Comparison of ENCODE assay signal across 23 mouse cellular contexts in the genomic region with DNA sequence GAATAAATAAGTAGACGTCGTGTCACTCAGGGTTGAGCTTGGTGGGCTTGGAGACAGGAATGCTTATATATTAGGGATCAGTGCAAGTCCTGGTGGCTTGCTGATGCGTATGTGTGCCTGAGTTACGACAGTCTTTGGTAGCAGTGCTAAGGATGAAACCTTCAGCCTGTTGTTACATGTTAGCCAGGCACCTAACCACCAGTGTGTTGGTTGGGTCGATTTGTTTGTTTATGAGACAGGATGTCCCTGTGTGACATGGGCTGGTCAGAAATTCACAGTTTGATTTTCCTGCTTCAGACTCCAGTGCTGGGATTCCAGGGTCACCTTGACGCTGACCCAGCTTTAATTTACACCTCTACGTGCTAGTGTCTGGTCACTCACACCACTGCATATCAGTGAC. TPM values are rescaled to one million over a fixed set of nuclear protein-coding genes. Genes with fewer than 3 reads are reported as not detected.
DNase-seq lines count a peak whose midpoint lies in the region; ATAC-seq and TF ChIP-seq lines count a peak whose summit lies in the region.
"Had no signal": no experiment of that assay in that cellular context is flagged by ENCODE, and none has a peak within 500 bp of the region (broad histone marks: within the 10 kb centered on the region; RNA-seq: fewer than 3 reads in every experiment).

No protein-coding gene starts in this region.

- peaks cover 16% of the 10 kb centered on the region; the same call in 1 of the 2 replicates for H3K4me1 ChIP-seq in liver, embryonic 15.5 days (replicated peaks)
- H3K4me1 ChIP-seq in liver, embryonic 11.5 days (replicated peaks; ENCODE audit: control insufficient read depth, insufficient read depth, low read length), result 0 out of 2 replicates have a peak, but pooled peaks cover 10% of the 10 kb centered on the region
- peaks cover 23% of the 10 kb centered on the region for H3K4me1 ChIP-seq in embryonic facial prominence, embryonic 15.5 days
- peaks cover 17% of the 10 kb centered on the region for H3K4me1 ChIP-seq in small intestine, adult 2 months (ENCODE audit: control insufficient read depth, insufficient read depth, insufficient read length, low read length)

- TF ChIP-seq POLR2A in small intestine, adult 2 months (IDR thresholded peaks at IDR 0.05; ENCODE audit: low read depth, low read length), result no peak

- 43% methylated on average over 7 of the region's 7 CpGs for WGBS in liver, embryonic 15.5 days (ENCODE audit: insufficient replicate concordance)
- WGBS in liver, embryonic 11.5 days, result 45% methylated on average over 7 of the region's 7 CpGs
- WGBS in embryonic facial prominence, embryonic 15.5 days, result 60% methylated on average over 7 of the region's 7 CpGs
- 28% methylated on average over 7 of the region's 7 CpGs for WGBS in small intestine, adult 2 months

- H3K27me3 ChIP-seq in liver, embryonic 15.5 days, result peaks cover 62% of the 10 kb centered on the region
- peaks cover 60% of the 10 kb centered on the region for H3K27me3 ChIP-seq in liver, embryonic 11.5 days (replicated peaks; ENCODE audit: control insufficient read depth, insufficient read depth, low read length)
- peaks cover 48% of the 10 kb centered on the region for H3K27me3 ChIP-seq in embryonic facial prominence, embryonic 15.5 days
- no peaks in the 10 kb centered on the region for H3K27me3 ChIP-seq in small intestine, adult 2 months (ENCODE audit: control insufficient read depth, insufficient read depth, low read length)

- H3K36me3 ChIP-seq in liver, embryonic 15.5 days (replicated peaks), result no peaks in the 10 kb centered on the region
- no peaks in the 10 kb centered on the region for H3K36me3 ChIP-seq in liver, embryonic 11.5 days (ENCODE audit: control insufficient read depth, insufficient read depth, low read length)
- no peaks in the 10 kb centered on the region for H3K36me3 ChIP-seq in embryonic facial prominence, embryonic 15.5 days
- H3K36me3 ChIP-seq in small intestine, adult 2 months (ENCODE audit: control insufficient read depth, insufficient read depth, low read length), result peaks cover 10% of the 10 kb centered on the region
- H3K36me3 ChIP-seq: forebrain, embryonic 15.5 days; heart, embryonic 15.5 days; limb, embryonic 15.5 days; midbrain, embryonic 12.5 days; neural tube, embryonic 12.5 days had no signal

- no peak overlapping the region for H3K9ac ChIP-seq in liver, embryonic 15.5 days
- no peak overlapping the region for H3K9ac ChIP-seq in liver, embryonic 11.5 days (ENCODE audit: low read depth, low read length)
- no peak overlapping the region for H3K9ac ChIP-seq in embryonic facial prominence, embryonic 15.5 days
- H3K9ac ChIP-seq: forebrain, embryonic 15.5 days; heart, embryonic 15.5 days; limb, embryonic 15.5 days; midbrain, embryonic 12.5 days; neural tube, embryonic 12.5 days had no signal

- no peaks in the 10 kb centered on the region for H3K9me3 ChIP-seq in liver, embryonic 15.5 days (replicated peaks)
- no peaks in the 10 kb centered on the region for H3K9me3 ChIP-seq in liver, embryonic 11.5 days (ENCODE audit: control insufficient read depth, low read length)
- no peaks in the 10 kb centered on the region for H3K9me3 ChIP-seq in embryonic facial prominence, embryonic 15.5 days (replicated peaks)
- H3K9me3 ChIP-seq: forebrain, embryonic 15.5 days; heart, embryonic 15.5 days; limb, embryonic 15.5 days; midbrain, embryonic 12.5 days; neural tube, embryonic 12.5 days had no signal

- TF ChIP-seq CTCF in small intestine, adult 2 months (IDR thresholded peaks at IDR 0.05; ENCODE audit: extremely low read depth, insufficient read length, insufficient replicate concordance, low read depth, low read length), result no peak

- no peak overlapping the region for H3K4me3 ChIP-seq in liver, embryonic 15.5 days (replicated peaks)
- no peak overlapping the region for H3K4me3 ChIP-seq in liver, embryonic 11.5 days (ENCODE audit: low read depth, low read length)
- H3K4me3 ChIP-seq in embryonic facial prominence, embryonic 15.5 days (replicated peaks), result no peak overlapping the region
- H3K4me3 ChIP-seq in small intestine, adult 2 months (ENCODE audit: low read depth, low read length), result peak overlapping the region; percentile 44
- H3K4me3 ChIP-seq: forebrain, embryonic 15.5 days; heart, adult 2 months; heart, embryonic 15.5 days; limb, embryonic 15.5 days; midbrain, embryonic 12.5 days; neural tube, embryonic 12.5 days had no signal

- 0 out of 2 replicates have a peak overlapping the region, but pooled peaks have one; percentile 20 for H3K27ac ChIP-seq in liver, embryonic 15.5 days (replicated peaks)
- no peak overlapping the region for H3K27ac ChIP-seq in liver, embryonic 11.5 days (ENCODE audit: low read depth, low read length)
- H3K27ac ChIP-seq in embryonic facial prominence, embryonic 15.5 days (replicated peaks), result no peak overlapping the region
- H3K27ac ChIP-seq in small intestine, adult 2 months (ENCODE audit: insufficient read depth, low read depth, low read length), result peak overlapping the region; percentile 30; the same call in 1 of the 2 replicates
- H3K27ac ChIP-seq: forebrain, embryonic 15.5 days; heart, adult 2 months; heart, embryonic 15.5 days; limb, embryonic 15.5 days; midbrain, embryonic 12.5 days; neural tube, embryonic 12.5 days had no signal

- peak; percentile 23; the same call in 1 of the 2 replicates for ATAC-seq in liver, embryonic 15.5 days (ENCODE audit: insufficient read depth)
- no peak for ATAC-seq in liver, embryonic 11.5 days (replicated peaks; ENCODE audit: low FRiP score)
- no peak for ATAC-seq in embryonic facial prominence, embryonic 15.5 days (ENCODE audit: insufficient number of reproducible peaks, low FRiP score, low TSS enrichment, low read depth)
- ATAC-seq: forebrain, embryonic 15.5 days; hindbrain, embryonic 16.5 days had no signal

- H3K4me2 ChIP-seq in liver, embryonic 15.5 days, result no peak overlapping the region; the same call in 1 of the 2 replicates
- no peak overlapping the region for H3K4me2 ChIP-seq in liver, embryonic 11.5 days
- peak overlapping the region; percentile 15; the same call in 1 of the 2 replicates for H3K4me2 ChIP-seq in embryonic facial prominence, embryonic 15.5 days (replicated peaks)
- H3K4me2 ChIP-seq: forebrain, embryonic 15.5 days; limb, embryonic 15.5 days; midbrain, embryonic 12.5 days; neural tube, embryonic 12.5 days had no signal

- DNase-seq in liver, embryonic 11.5 days (ENCODE audit: low spot score), result no peak
- peak; percentile 10 for DNase-seq in ES-CJ7 (ENCODE audit: low read depth, low spot score)
- no peak for DNase-seq in layer of hippocampus, adult 18-20 months (ENCODE audit: low spot score in 2 of 2)
- DNase-seq in retina, embryonic 14.5 days (ENCODE audit: low spot score), result no peak
- DNase-seq in cerebellum, adult 18-20 months, result no peak
- DNase-seq: adrenal gland, postnatal 14 days; cerebellum, postnatal 25 days; gastrocnemius, postnatal 25 days; heart, adult 2 months; kidney, adult 8-10 months; layer of hippocampus, postnatal 36 days; right cerebral cortex, adult 18-20 months; thymus, adult 18-20 months had no signal

RNA-seq across cellular contexts. Expression of gene Cdh1, which starts 2.5 kb away (rescaled TPM):
- polyA plus RNA-seq in liver, embryonic 15.5 days (2015; fragmentation: Nextera tagmentation; extraction: Ambion mirVana), result 19.0 and 23.2 TPM in 2 replicates
- polyA plus RNA-seq in liver, embryonic 11.5 days (2014; fragmentation: Nextera tagmentation; extraction: Ambion mirVana), result 11.0 and 11.8 TPM in 2 replicates
- polyA plus RNA-seq in embryonic facial prominence, embryonic 15.5 days (2015; fragmentation: Nextera tagmentation; extraction: Ambion mirVana), result 60.8 and 72.0 TPM in 2 replicates
- polyA plus RNA-seq in small intestine, adult 2 months (2012; rRNA removed), result 88.3 and 234 TPM in 2 replicates
- total RNA-seq in layer of hippocampus, adult 18-20 months (2021), result under 1 TPM; 0.27 to 0.76 TPM
- total RNA-seq: heart, adult 2 months; MEL had no signal

RNA-seq across cellular contexts. Expression of gene Gm10073, which starts 32.4 kb away (rescaled TPM):
- 4.0 and 7.3 TPM in 2 replicates for polyA plus RNA-seq in liver, embryonic 15.5 days (2015; fragmentation: Nextera tagmentation; extraction: Ambion mirVana)
- polyA plus RNA-seq in liver, embryonic 11.5 days (2014; fragmentation: Nextera tagmentation; extraction: Ambion mirVana), result 11.9 and 15.4 TPM in 2 replicates
- 11.1 and 22.1 TPM in 2 replicates for polyA plus RNA-seq in embryonic facial prominence, embryonic 15.5 days (2015; fragmentation: Nextera tagmentation; extraction: Ambion mirVana)
- 78.0 and 81.0 TPM in 2 replicates for polyA plus RNA-seq in small intestine, adult 2 months (2012; rRNA removed)
- total RNA-seq in layer of hippocampus, adult 18-20 months (2021), result 10 to 100 TPM; 87.0 to 90.7 TPM

Comparison
In these comparisons a context has a peak if more than half of its experiments do, and no peak if none do; other contexts are left out.
1. H3K27ac ChIP-seq: peak in liver, embryonic 15.5 days (single experiment) and small intestine, adult 2 months (single experiment); none in liver, embryonic 11.5 days (single experiment) and embryonic facial prominence, embryonic 15.5 days (single experiment).